Mouse (Mus musculus) hindbrain, postnatal 0 days (tissue): Measurements from ENCODE around the gene Ap2a1. TPM values are rescaled to one million over a fixed set of nuclear protein-coding genes. Genes with fewer than 3 reads are reported as not detected.

ENCODE experiments used
- ATAC-seq: fragments of 200-750 bp; cut with Nextera tagmentation; 2 replicates; pipeline ENCODE4 v1.8.0; 2017; ENCODE audit warnings: mild to moderate bottlenecking, moderate TSS enrichment, moderate library complexity
- DNase-seq: peaks from one replicate; pipeline ENCODE4 v3.0.0-alpha.2; 2015; ENCODE audit warnings: low spot score
- H3K27ac ChIP-seq: fragments of 300-500 bp; sonication (generic); 2 replicates; pipeline ENCODE4 v1.5.1; 2014; ENCODE audit warnings: mild to moderate bottlenecking
- H3K27me3 ChIP-seq: fragments of 300-500 bp; sonication (generic); 2 replicates; pipeline ENCODE4 v1.6.1; 2014; ENCODE audit warnings: low read length, mixed read lengths; ENCODE audit not compliant: insufficient read depth
- H3K36me3 ChIP-seq: fragments of 300-500 bp; sonication (generic); 2 replicates; pipeline ENCODE4 v1.6.1; 2014; ENCODE audit warnings: low read length, mixed read lengths; ENCODE audit not compliant: insufficient read depth
- H3K4me1 ChIP-seq: fragments of 300-500 bp; sonication (generic); 2 replicates; pipeline ENCODE4 v1.6.1; 2014; ENCODE audit warnings: antibody characterized with exemption, low read length, mixed read lengths; ENCODE audit not compliant: insufficient read depth
- H3K4me2 ChIP-seq: fragments of 300-500 bp; sonication (generic); 2 replicates; pipeline ENCODE4 v1.6.1; 2014; ENCODE audit warnings: low read depth, mild to moderate bottlenecking, low read length, moderate library complexity, mixed read lengths
- H3K4me3 ChIP-seq: fragments of 300-500 bp; sonication (generic); 2 replicates; pipeline ENCODE4 v1.5.1; 2014; ENCODE audit warnings: low read length
- H3K9ac ChIP-seq: fragments of 300-500 bp; sonication (generic); replicated peaks from 2 replicates; pipeline ENCODE4 v1.6.1; 2014; ENCODE audit warnings: mild to moderate bottlenecking, low read length, moderate library complexity, mixed read lengths
- H3K9me3 ChIP-seq: fragments of 300-500 bp; sonication (generic); 2 replicates; pipeline ENCODE4 v1.6.1; 2016; ENCODE audit warnings: low read length, mixed read lengths
- CTCF ChIP-seq: IDR thresholded peaks from 2 replicates; pipeline ENCODE4 v1.5.1; 2016; ENCODE audit warnings: antibody characterized with exemption, control low read depth, low read depth
- WGBS: fragments of 180-500 bp; shearing (Covaris S2); extraction: QIAGEN DNeasy Blood & Tissue Kit; methylation state at CpG from one replicate; pipeline ENCODE4 v1.1.7; 2014; 5-methylcytosine and 5-hydroxymethylcytosine counted together
- polyA plus RNA-seq: library from polyadenylated mRNA; unstranded; fragments of >200 nt; fragmentation: Nextera tagmentation; extraction: Ambion mirVana; gene quantifications from 2 replicates; pipeline ENCODE4 v1.2.1, GENCODE M21; 2015
- total RNA-seq: library from RNA; depleted of rRNA; stranded (reverse); fragments of >200 nt; gene quantifications from 2 replicates; pipeline ENCODE4 v1.2.3, GENCODE M21; 2014

The Ap2a1 gene
- total and polyA plus RNA-seq, 2 experiments from 2014 or later: 115 to 255 TPM

- Histone ChIP-seq H3K4me3 (no peak overlapping the region), H3K27me3 (no peaks in the 10 kb centered on the region), H3K9ac (no peak overlapping the region), H3K4me2 (no peak overlapping the region), H3K4me1 (peaks cover 25% of the 10 kb centered on the region; the same call in 1 of the 2 replicates), H3K9me3 (no peaks in the 10 kb centered on the region), H3K27ac (0 out of 2 replicates have a peak overlapping the region, but pooled peaks have one; percentile 2), H3K36me3 (peaks cover 31% of the 10 kb centered on the region)
- WGBS: 38% methylated on average over 19 of the region's 19 CpGs
- ATAC-seq (no peak), DNase-seq (no peak)
- peak; percentile 64 for TF ChIP-seq CTCF
Observed at GRCm38 (mm10) chr7:44898607-44899006, 30.7 kb downstream of the Ap2a1 start.

GRCm38 (mm10) chr7:44896499-44896898 is 32.8 kb downstream of the Ap2a1 start:
- 0 out of 2 replicates have a peak, but pooled peaks cover 15% of the 10 kb centered on the region for H3K36me3 ChIP-seq
- H3K9ac ChIP-seq: peak overlapping the region; percentile 61
- DNase-seq (no peak), ATAC-seq (no peak)
- H3K4me3 ChIP-seq: peak overlapping the region; percentile 70
- H3K27me3 ChIP-seq: no peaks in the 10 kb centered on the region
- peaks cover 31% of the 10 kb centered on the region; the same call in 1 of the 2 replicates for H3K4me1 ChIP-seq
- no peak for TF ChIP-seq CTCF
- 15% methylated on average over 10 of the region's 10 CpGs for WGBS
- H3K27ac ChIP-seq: peak overlapping the region; percentile 88
- no peaks in the 10 kb centered on the region for H3K9me3 ChIP-seq
- peak overlapping the region; percentile 85 for H3K4me2 ChIP-seq

- ATAC-seq: peak; percentile 84
- under 1% methylated on average over 34 of the region's 34 CpGs for WGBS
- peak within 1 kb of the TSS; percentile 85 for H3K4me2 ChIP-seq
- H3K36me3 ChIP-seq: 0 out of 2 replicates have a peak, but pooled peaks cover 15% of the 10 kb centered on the region
- peak within 1 kb of the TSS; percentile 61 for H3K9ac ChIP-seq
- DNase-seq: peak; percentile 97
- peak within 1 kb of the TSS; percentile 70 for H3K4me3 ChIP-seq
- no peaks in the 10 kb centered on the region for H3K27me3 ChIP-seq
- peak within 1 kb of the TSS; percentile 88 for H3K27ac ChIP-seq
- H3K4me1 ChIP-seq: peaks cover 30% of the 10 kb centered on the region
- no peaks in the 10 kb centered on the region for H3K9me3 ChIP-seq
- peak; percentile 82 for TF ChIP-seq CTCF
Observed at GRCm38 (mm10) chr7:44895593-44896434, 33.5 kb downstream of the Ap2a1 start, which contains the start of gene Fuz. Fuz (plus strand) TSS chr7:44896079.

GRCm38 (mm10) chr7:44895206-44895592 is 34.1 kb downstream of the Ap2a1 start:
- peak overlapping the region; percentile 70 for H3K4me3 ChIP-seq
- H3K27ac ChIP-seq: peak overlapping the region; percentile 88
- peak; percentile 62 for DNase-seq
- no peaks in the 10 kb centered on the region for H3K27me3 ChIP-seq
- no peaks in the 10 kb centered on the region for H3K9me3 ChIP-seq
- H3K9ac ChIP-seq: no peak overlapping the region; the same call in 1 of the 2 replicates
- 0 out of 2 replicates have a peak, but pooled peaks cover 10% of the 10 kb centered on the region for H3K36me3 ChIP-seq
- ATAC-seq: no peak
- 17% methylated on average over 7 of the region's 7 CpGs for WGBS
- H3K4me2 ChIP-seq: peak overlapping the region; percentile 85
- TF ChIP-seq CTCF: no peak
- peaks cover 37% of the 10 kb centered on the region for H3K4me1 ChIP-seq

GRCm38 (mm10) chr7:44894175-44894574 is 35.1 kb downstream of the Ap2a1 start:
- no peaks in the 10 kb centered on the region for H3K36me3 ChIP-seq
- H3K9me3 ChIP-seq: no peaks in the 10 kb centered on the region
- H3K27ac ChIP-seq: peak overlapping the region; percentile 71; the same call in 1 of the 2 replicates
- no peak overlapping the region for H3K4me3 ChIP-seq
- no peaks in the 10 kb centered on the region for H3K27me3 ChIP-seq
- no peak for ATAC-seq
- TF ChIP-seq CTCF: no peak
- WGBS: 91% methylated on average over 3 of the region's 3 CpGs
- no peak overlapping the region for H3K9ac ChIP-seq
- no peak overlapping the region for H3K4me2 ChIP-seq
- DNase-seq: no peak
- H3K4me1 ChIP-seq: peaks cover 37% of the 10 kb centered on the region

GRCm38 (mm10) chr7:44893197-44893596 is 36.1 kb downstream of the Ap2a1 start:
- Histone ChIP-seq H3K4me3 (peak overlapping the region; percentile 73), H3K27ac (peak overlapping the region; percentile 71), H3K36me3 (no peaks in the 10 kb centered on the region), H3K4me1 (peaks cover 37% of the 10 kb centered on the region), H3K9ac (no peak overlapping the region; the same call in 1 of the 2 replicates), H3K27me3 (no peaks in the 10 kb centered on the region), H3K4me2 (peak overlapping the region; percentile 93), H3K9me3 (no peaks in the 10 kb centered on the region)
- ATAC-seq (no peak), DNase-seq (peak; percentile 49)
- 4% methylated on average over 8 of the region's 8 CpGs for WGBS
- no peak for TF ChIP-seq CTCF
